In genomic region chr16:92415702-92416118, GRCm38 (mm10) we compare ENCODE assay signal across 11 mouse cellular contexts. TPM values are rescaled to one million over a fixed set of nuclear protein-coding genes. Genes with fewer than 3 reads are reported as not detected.
A peak's percentile ranks its signal among the peaks of the same experiment; 100 is the strongest.
DNase-seq lines count a peak whose midpoint lies in the region; ATAC-seq and TF ChIP-seq lines count a peak whose summit lies in the region.
"Had no signal": no experiment of that assay in that cellular context is flagged by ENCODE, and none has a peak within 500 bp of the region (broad histone marks: within the 10 kb centered on the region; RNA-seq: fewer than 3 reads in every experiment).

No protein-coding gene starts in this region.

- H3K4me3 ChIP-seq in forebrain, embryonic 10.5 days: no peak overlapping the region
- H3K4me3 ChIP-seq in forebrain, postnatal 0 days (ENCODE audit: low read depth, low read length): no peak overlapping the region
- H3K4me3 ChIP-seq in liver, embryonic 11.5 days (ENCODE audit: low read depth, low read length): no peak overlapping the region
- no peak overlapping the region for H3K4me3 ChIP-seq in forebrain, embryonic 13.5 days

- no peaks in the 10 kb centered on the region for H3K9me3 ChIP-seq in forebrain, embryonic 10.5 days
- no peaks in the 10 kb centered on the region for H3K9me3 ChIP-seq in forebrain, postnatal 0 days (ENCODE audit: low read length)
- H3K9me3 ChIP-seq in liver, embryonic 11.5 days (ENCODE audit: control insufficient read depth, low read length): no peaks in the 10 kb centered on the region
- H3K9me3 ChIP-seq in forebrain, embryonic 13.5 days (replicated peaks): no peaks in the 10 kb centered on the region

- 0 out of 2 replicates have a peak overlapping the region, but pooled peaks have one; percentile 25 for H3K27ac ChIP-seq in forebrain, embryonic 10.5 days
- H3K27ac ChIP-seq in forebrain, postnatal 0 days (ENCODE audit: low read depth, low read length): no peak overlapping the region
- peak overlapping the region; percentile 21; the same call in 1 of the 2 replicates for H3K27ac ChIP-seq in liver, embryonic 11.5 days (ENCODE audit: low read depth, low read length)
- no peak overlapping the region for H3K27ac ChIP-seq in forebrain, embryonic 13.5 days

- DNase-seq in forebrain, embryonic 10.5 days (ENCODE audit: extremely low spot score, low spot score): no peak
- no peak for DNase-seq in forebrain, postnatal 0 days
- peak; percentile 24 to 36 for DNase-seq in lung, adult 18-20 months
- no peak for DNase-seq in lung, postnatal 14 days
- DNase-seq in liver, embryonic 11.5 days (ENCODE audit: low spot score): no peak
- peak; percentile 55 for DNase-seq in splenic B cell, adult 2 months (ENCODE audit: low read depth, low spot score)
- DNase-seq in urinary bladder, postnatal 4 days (ENCODE audit: low spot score in 2 of 2): no peak
- DNase-seq: adrenal gland, postnatal 25 days; thymus, adult 18-20 months had no signal

- H3K27me3 ChIP-seq in forebrain, embryonic 10.5 days (ENCODE audit: poor library complexity, severe bottlenecking): no peaks in the 10 kb centered on the region
- H3K27me3 ChIP-seq in forebrain, postnatal 0 days (ENCODE audit: insufficient read depth, low read length): no peaks in the 10 kb centered on the region
- H3K27me3 ChIP-seq in liver, embryonic 11.5 days (replicated peaks; ENCODE audit: control insufficient read depth, insufficient read depth, low read length): no peaks in the 10 kb centered on the region
- H3K27me3 ChIP-seq in splenic B cell, adult 2 months (ENCODE audit: control insufficient read depth, insufficient read depth, low read length, poor library complexity, severe bottlenecking): no peaks in the 10 kb centered on the region
- no peaks in the 10 kb centered on the region for H3K27me3 ChIP-seq in forebrain, embryonic 13.5 days

- no peak overlapping the region for H3K4me2 ChIP-seq in forebrain, postnatal 0 days (ENCODE audit: low read depth)
- H3K4me2 ChIP-seq in liver, embryonic 11.5 days: no peak overlapping the region
- no peak overlapping the region for H3K4me2 ChIP-seq in forebrain, embryonic 13.5 days

- no peak for TF ChIP-seq CTCF in forebrain, postnatal 0 days (IDR thresholded peaks at IDR 0.05; ENCODE audit: low read depth)

- no peak overlapping the region for H3K9ac ChIP-seq in forebrain, postnatal 0 days
- H3K9ac ChIP-seq in liver, embryonic 11.5 days (ENCODE audit: low read depth, low read length): no peak overlapping the region
- no peak overlapping the region for H3K9ac ChIP-seq in forebrain, embryonic 13.5 days

- peaks cover 5% of the 10 kb centered on the region; the same call in 1 of the 2 replicates for H3K36me3 ChIP-seq in forebrain, embryonic 10.5 days (replicated peaks)
- 0 out of 2 replicates have a peak, but pooled peaks cover 3% of the 10 kb centered on the region for H3K36me3 ChIP-seq in forebrain, postnatal 0 days (ENCODE audit: insufficient read depth)
- no peaks in the 10 kb centered on the region for H3K36me3 ChIP-seq in liver, embryonic 11.5 days (ENCODE audit: control insufficient read depth, insufficient read depth, low read length)
- H3K36me3 ChIP-seq in splenic B cell, adult 2 months (ENCODE audit: control insufficient read depth, insufficient read depth, low read length, poor library complexity, severe bottlenecking): no peaks in the 10 kb centered on the region
- no peaks in the 10 kb centered on the region for H3K36me3 ChIP-seq in forebrain, embryonic 13.5 days (ENCODE audit: poor library complexity, severe bottlenecking)

- no peak for ATAC-seq in forebrain, postnatal 0 days
- no peak for ATAC-seq in liver, embryonic 11.5 days (replicated peaks; ENCODE audit: low FRiP score)
- no peak for ATAC-seq in forebrain, embryonic 13.5 days

- 56% methylated on average over 7 of the region's 7 CpGs for WGBS in forebrain, embryonic 10.5 days
- WGBS in forebrain, postnatal 0 days: 65% methylated on average over 7 of the region's 7 CpGs
- 37% methylated on average over 7 of the region's 7 CpGs for WGBS in liver, embryonic 11.5 days
- 64% methylated on average over 7 of the region's 7 CpGs for WGBS in forebrain, embryonic 13.5 days

- peaks cover 32% of the 10 kb centered on the region for H3K4me1 ChIP-seq in forebrain, embryonic 10.5 days
- no peaks in the 10 kb centered on the region for H3K4me1 ChIP-seq in forebrain, postnatal 0 days (ENCODE audit: insufficient read depth)
- peaks cover 11% of the 10 kb centered on the region for H3K4me1 ChIP-seq in liver, embryonic 11.5 days (replicated peaks; ENCODE audit: control insufficient read depth, insufficient read depth, low read length)
- H3K4me1 ChIP-seq in forebrain, embryonic 13.5 days: peaks cover 17% of the 10 kb centered on the region

RNA-seq across cellular contexts. Expression of gene Rcan1, which starts 55.0 kb away (rescaled TPM):
- polyA plus RNA-seq in forebrain, embryonic 10.5 days (2016; fragmentation: Nextera tagmentation; extraction: Ambion mirVana): 34.4 and 34.7 TPM in 2 replicates
- 72.3 and 83.8 TPM in 2 replicates for total RNA-seq in forebrain, postnatal 0 days (2014; rRNA removed)
- 50.3 and 52.2 TPM in 2 replicates for polyA plus RNA-seq in forebrain, postnatal 0 days (2015; fragmentation: Nextera tagmentation; extraction: Ambion mirVana)
- 21.6 and 21.9 TPM in 2 replicates for polyA plus RNA-seq in liver, embryonic 11.5 days (2014; fragmentation: Nextera tagmentation; extraction: Ambion mirVana)
- polyA plus RNA-seq in forebrain, embryonic 13.5 days (2015; fragmentation: Nextera tagmentation; extraction: Ambion mirVana): 34.3 and 36.5 TPM in 2 replicates

RNA-seq across cellular contexts. Expression of gene Kcne1, which starts 56.4 kb away (rescaled TPM):
- 0.12 and 0.41 TPM in 2 replicates for polyA plus RNA-seq in forebrain, embryonic 10.5 days (2016; fragmentation: Nextera tagmentation; extraction: Ambion mirVana)
- total RNA-seq in forebrain, postnatal 0 days (2014; rRNA removed): not detected in 2 replicates
- not detected in 2 replicates for polyA plus RNA-seq in forebrain, postnatal 0 days (2015; fragmentation: Nextera tagmentation; extraction: Ambion mirVana)
- 0.05 TPM in 1 of 2 replicates, not detected in the other for polyA plus RNA-seq in liver, embryonic 11.5 days (2014; fragmentation: Nextera tagmentation; extraction: Ambion mirVana)
- polyA plus RNA-seq in forebrain, embryonic 13.5 days (2015; fragmentation: Nextera tagmentation; extraction: Ambion mirVana): not detected in 2 replicates
- total RNA-seq: adrenal gland, postnatal 25 days; layer of hippocampus, postnatal 10 days had no signal

Comparison
In these comparisons a context has a peak if more than half of its experiments do, and no peak if none do; other contexts are left out.
1. DNase-seq: peak in lung, adult 18-20 months (2 of 2) and splenic B cell, adult 2 months (single experiment); none in forebrain, embryonic 10.5 days (single experiment), forebrain, postnatal 0 days (single experiment), lung, postnatal 14 days (single experiment), liver, embryonic 11.5 days (single experiment) and urinary bladder, postnatal 4 days (0 of 2).
2. H3K27ac ChIP-seq: peak in forebrain, embryonic 10.5 days (single experiment) and liver, embryonic 11.5 days (single experiment); none in forebrain, postnatal 0 days (single experiment) and forebrain, embryonic 13.5 days (single experiment).